ENCODE assay signal across 14 mouse cellular contexts in genomic region chr1:133656811-133657210, GRCm38 (mm10). TPM values are rescaled to one million over a fixed set of nuclear protein-coding genes. Genes with fewer than 3 reads are reported as not detected.
DNase-seq lines count a peak whose midpoint lies in the region; ATAC-seq and TF ChIP-seq lines count a peak whose summit lies in the region.
"Had no signal": no experiment of that assay in that cellular context is flagged by ENCODE, and none has a peak within 500 bp of the region (broad histone marks: within the 10 kb centered on the region; RNA-seq: fewer than 3 reads in every experiment).

No protein-coding gene starts in this region.

- no peaks in the 10 kb centered on the region for H3K9me3 ChIP-seq in heart, embryonic 15.5 days (replicated peaks)
- no peaks in the 10 kb centered on the region for H3K9me3 ChIP-seq in lung, embryonic 14.5 days (ENCODE audit: low read depth, low read length)
- no peaks in the 10 kb centered on the region for H3K9me3 ChIP-seq in neural tube, embryonic 15.5 days (replicated peaks)
- H3K9me3 ChIP-seq: hindbrain, embryonic 10.5 days; megakaryocyte, embryonic 14.5 days had no signal

- WGBS in heart, embryonic 15.5 days: 51% methylated on average over 5 of the region's 5 CpGs
- WGBS in lung, embryonic 14.5 days: 51% methylated on average over 5 of the region's 5 CpGs
- WGBS in lung, adult 2 months: 40% methylated on average over 5 of the region's 5 CpGs
- 47% methylated on average over 5 of the region's 5 CpGs for WGBS in neural tube, embryonic 15.5 days

- H3K4me2 ChIP-seq in heart, embryonic 15.5 days: 0 out of 2 replicates have a peak overlapping the region, but pooled peaks have one; percentile 4
- peak overlapping the region; percentile 5; the same call in 1 of the 2 replicates for H3K4me2 ChIP-seq in lung, embryonic 14.5 days
- peak overlapping the region; percentile 15; the same call in 1 of the 2 replicates for H3K4me2 ChIP-seq in neural tube, embryonic 15.5 days

- DNase-seq in heart, postnatal 36 days: no peak
- DNase-seq in lung, embryonic 14.5 days: no peak
- no peak for DNase-seq in lung, adult 2 months
- DNase-seq in right cerebral cortex, postnatal 36 days (ENCODE audit: low spot score in 2 of 2): no peak
- DNase-seq: kidney, adult 18-20 months; right cerebral cortex, postnatal 14 days; thymus, adult 2 months had no signal

- intact Hi-C loops in heart, postnatal 36 days (cut with DNase I): no loop called here

- H3K9ac ChIP-seq in heart, embryonic 15.5 days: peak overlapping the region; percentile 6; the same call in 1 of the 2 replicates
- no peak overlapping the region for H3K9ac ChIP-seq in lung, embryonic 14.5 days
- no peak overlapping the region for H3K9ac ChIP-seq in neural tube, embryonic 15.5 days (replicated peaks)

- no peak overlapping the region for H3K4me3 ChIP-seq in heart, embryonic 15.5 days
- no peak overlapping the region for H3K4me3 ChIP-seq in lung, embryonic 14.5 days (ENCODE audit: low read depth, low read length)
- H3K4me3 ChIP-seq in lung, adult 2 months (replicated peaks; ENCODE audit: extremely low read depth, low read depth, low read length): no peak overlapping the region
- no peak overlapping the region for H3K4me3 ChIP-seq in cortical plate, adult 2 months (ENCODE audit: insufficient read depth, low read length)
- no peak overlapping the region for H3K4me3 ChIP-seq in neural tube, embryonic 15.5 days (replicated peaks)
- H3K4me3 ChIP-seq: hindbrain, embryonic 10.5 days; megakaryocyte, embryonic 14.5 days had no signal

- ATAC-seq in heart, embryonic 15.5 days (replicated peaks; ENCODE audit: insufficient number of reproducible peaks, insufficient read depth, low FRiP score, low read depth): no peak
- no peak for ATAC-seq in lung, embryonic 14.5 days (ENCODE audit: insufficient read depth)
- no peak for ATAC-seq in neural tube, embryonic 15.5 days (ENCODE audit: low FRiP score)

- H3K27ac ChIP-seq in heart, embryonic 15.5 days: no peak overlapping the region
- no peak overlapping the region for H3K27ac ChIP-seq in lung, embryonic 14.5 days (ENCODE audit: low read depth)
- H3K27ac ChIP-seq in cortical plate, adult 2 months (ENCODE audit: insufficient read depth, low read length): 0 out of 2 replicates have a peak overlapping the region, but pooled peaks have one; percentile 45
- no peak overlapping the region for H3K27ac ChIP-seq in neural tube, embryonic 15.5 days (replicated peaks)
- H3K27ac ChIP-seq: hindbrain, embryonic 10.5 days had no signal

- no peak for TF ChIP-seq POLR2A in lung, adult 2 months (IDR thresholded peaks at IDR 0.05; ENCODE audit: borderline replicate concordance, extremely low read depth, low read depth, low read length)
- no peak for TF ChIP-seq POLR2A in cortical plate, adult 2 months (IDR thresholded peaks at IDR 0.05; ENCODE audit: extremely low read depth, insufficient read depth, low read length)

- TF ChIP-seq CTCF in lung, embryonic 14.5 days (IDR thresholded peaks at IDR 0.05; ENCODE audit: low read depth): no peak
- no peak for TF ChIP-seq CTCF in lung, adult 2 months (IDR thresholded peaks at IDR 0.05; ENCODE audit: insufficient read depth, low read length)
- TF ChIP-seq CTCF in cortical plate, adult 2 months (IDR thresholded peaks at IDR 0.05; ENCODE audit: extremely low read depth, insufficient read depth, low read length): no peak

- H3K36me3 ChIP-seq in heart, embryonic 15.5 days: peaks cover 12% of the 10 kb centered on the region; the same call in 1 of the 2 replicates
- H3K36me3 ChIP-seq in lung, embryonic 14.5 days (ENCODE audit: insufficient read depth): peaks cover 49% of the 10 kb centered on the region
- H3K36me3 ChIP-seq in neural tube, embryonic 15.5 days: peaks cover 9% of the 10 kb centered on the region

- peaks cover 42% of the 10 kb centered on the region for H3K4me1 ChIP-seq in heart, embryonic 15.5 days (replicated peaks)
- H3K4me1 ChIP-seq in lung, embryonic 14.5 days (ENCODE audit: insufficient read depth): peaks cover 25% of the 10 kb centered on the region
- H3K4me1 ChIP-seq in lung, adult 2 months (ENCODE audit: control insufficient read depth, insufficient read depth, low read length): peaks cover 21% of the 10 kb centered on the region
- peaks cover 12% of the 10 kb centered on the region for H3K4me1 ChIP-seq in cortical plate, adult 2 months (ENCODE audit: control insufficient read depth, insufficient read depth, low read length)
- peaks cover 50% of the 10 kb centered on the region for H3K4me1 ChIP-seq in neural tube, embryonic 15.5 days

- no peaks in the 10 kb centered on the region for H3K27me3 ChIP-seq in heart, embryonic 15.5 days
- H3K27me3 ChIP-seq in lung, embryonic 14.5 days (ENCODE audit: insufficient read depth, low read length): no peaks in the 10 kb centered on the region
- no peaks in the 10 kb centered on the region for H3K27me3 ChIP-seq in neural tube, embryonic 15.5 days (replicated peaks)
- H3K27me3 ChIP-seq: megakaryocyte, embryonic 14.5 days had no signal

RNA-seq across cellular contexts. Expression of gene Zbed6, which starts 3.9 kb away (rescaled TPM):
- polyA plus RNA-seq in heart, embryonic 15.5 days (2015; fragmentation: Nextera tagmentation; extraction: Ambion mirVana): not detected in 2 replicates
- total RNA-seq in heart, postnatal 36 days (2021): 1 to 10 TPM; 2.8 to 5.0 TPM
- not detected in 2 replicates for polyA plus RNA-seq in lung, embryonic 14.5 days (2014; fragmentation: Nextera tagmentation; extraction: Ambion mirVana)
- polyA plus RNA-seq in lung, adult 2 months (2012; rRNA removed): 2.0 and 4.6 TPM in 2 replicates
- 4.5 and 5.9 TPM in 2 replicates for polyA plus RNA-seq in cortical plate, adult 2 months (2012; rRNA removed)
- not detected in 2 replicates for polyA plus RNA-seq in neural tube, embryonic 15.5 days (2015; fragmentation: Nextera tagmentation; extraction: Ambion mirVana)
- polyA plus RNA-seq: hindbrain, embryonic 10.5 days; liver, embryonic 16.5 days had no signal

RNA-seq across cellular contexts. Expression of gene Gm38394, which starts 4.3 kb away (rescaled TPM):
- polyA plus RNA-seq in heart, embryonic 15.5 days (2015; fragmentation: Nextera tagmentation; extraction: Ambion mirVana): 3.4 and 3.8 TPM in 2 replicates
- total RNA-seq in heart, postnatal 36 days (2021): 10 to 100 TPM; 17.8 to 18.4 TPM
- 11.9 and 12.2 TPM in 2 replicates for polyA plus RNA-seq in lung, embryonic 14.5 days (2014; fragmentation: Nextera tagmentation; extraction: Ambion mirVana)
- polyA plus RNA-seq in lung, adult 2 months (2012; rRNA removed): 3.4 and 5.3 TPM in 2 replicates
- polyA plus RNA-seq in cortical plate, adult 2 months (2012; rRNA removed): 5.2 and 5.5 TPM in 2 replicates
- 2.7 and 2.8 TPM in 2 replicates for polyA plus RNA-seq in neural tube, embryonic 15.5 days (2015; fragmentation: Nextera tagmentation; extraction: Ambion mirVana)

RNA-seq across cellular contexts. Expression of gene Lax1, which starts 33.1 kb away (rescaled TPM):
- polyA plus RNA-seq in heart, embryonic 15.5 days (2015; fragmentation: Nextera tagmentation; extraction: Ambion mirVana): 0.31 and 2.1 TPM in 2 replicates
- under 1 TPM; 0.22 to 0.33 TPM for total RNA-seq in heart, postnatal 36 days (2021)
- polyA plus RNA-seq in lung, embryonic 14.5 days (2014; fragmentation: Nextera tagmentation; extraction: Ambion mirVana): 0.18 and 0.25 TPM in 2 replicates
- 1.6 and 2.5 TPM in 2 replicates for polyA plus RNA-seq in lung, adult 2 months (2012; rRNA removed)
- 0.56 and 0.74 TPM in 2 replicates for polyA plus RNA-seq in cortical plate, adult 2 months (2012; rRNA removed)
- polyA plus RNA-seq in neural tube, embryonic 15.5 days (2015; fragmentation: Nextera tagmentation; extraction: Ambion mirVana): 0.26 and 2.5 TPM in 2 replicates
- total RNA-seq: layer of hippocampus, adult 8-10 months had no signal
- polyA plus RNA-seq: hindbrain, embryonic 10.5 days had no signal

RNA-seq across cellular contexts. Expression of gene Snrpe, which starts 46.7 kb away (rescaled TPM):
- 352 and 384 TPM in 2 replicates for polyA plus RNA-seq in heart, embryonic 15.5 days (2015; fragmentation: Nextera tagmentation; extraction: Ambion mirVana)
- 10 to 100 TPM; 72.0 to 79.2 TPM for total RNA-seq in heart, postnatal 36 days (2021)
- polyA plus RNA-seq in lung, embryonic 14.5 days (2014; fragmentation: Nextera tagmentation; extraction: Ambion mirVana): 817 and 867 TPM in 2 replicates
- 16.7 and 33.7 TPM in 2 replicates for polyA plus RNA-seq in lung, adult 2 months (2012; rRNA removed)
- 91.1 and 101 TPM in 2 replicates for polyA plus RNA-seq in cortical plate, adult 2 months (2012; rRNA removed)
- 412 and 440 TPM in 2 replicates for polyA plus RNA-seq in neural tube, embryonic 15.5 days (2015; fragmentation: Nextera tagmentation; extraction: Ambion mirVana)
